Mouse (Mus musculus): Measurements from ENCODE around the gene Tbc1d22a.
"Not testable (repeated sequence)": the region's sequence is repeated elsewhere in the genome, so short reads cannot be mapped to it uniquely, and the experiment has no call there.

Tbc1d22a gene

DNA sequence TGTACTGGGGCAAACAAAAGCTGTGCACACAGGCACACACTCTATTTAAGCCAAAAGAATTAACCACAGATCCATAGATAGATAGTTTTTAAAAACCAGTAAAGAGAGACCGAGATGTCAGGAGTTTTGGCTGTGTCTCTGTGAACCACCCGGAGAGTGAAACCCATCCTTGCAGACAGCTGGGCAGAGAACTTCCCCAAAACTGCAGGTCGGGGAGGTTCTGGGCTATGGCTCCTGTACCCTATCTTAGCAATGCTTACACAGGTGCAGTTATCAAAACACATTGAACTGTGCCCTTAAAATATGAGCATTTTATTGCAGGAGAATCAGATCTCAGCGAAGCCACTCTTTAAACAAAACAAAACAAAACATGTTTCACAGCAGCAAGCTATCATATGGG, 33.8 kb upstream of the Tbc1d22a start:
- DNase-seq (ENCODE audit: extremely low read depth, low read depth, low spot score), result no peak

GRCm38 (mm10) chr15:86181321-86181720, 32.9 kb upstream of the Tbc1d22a start:
- not testable (repeated sequence) for DNase-seq (ENCODE audit: extremely low read depth, low read depth, low spot score)

DNA sequence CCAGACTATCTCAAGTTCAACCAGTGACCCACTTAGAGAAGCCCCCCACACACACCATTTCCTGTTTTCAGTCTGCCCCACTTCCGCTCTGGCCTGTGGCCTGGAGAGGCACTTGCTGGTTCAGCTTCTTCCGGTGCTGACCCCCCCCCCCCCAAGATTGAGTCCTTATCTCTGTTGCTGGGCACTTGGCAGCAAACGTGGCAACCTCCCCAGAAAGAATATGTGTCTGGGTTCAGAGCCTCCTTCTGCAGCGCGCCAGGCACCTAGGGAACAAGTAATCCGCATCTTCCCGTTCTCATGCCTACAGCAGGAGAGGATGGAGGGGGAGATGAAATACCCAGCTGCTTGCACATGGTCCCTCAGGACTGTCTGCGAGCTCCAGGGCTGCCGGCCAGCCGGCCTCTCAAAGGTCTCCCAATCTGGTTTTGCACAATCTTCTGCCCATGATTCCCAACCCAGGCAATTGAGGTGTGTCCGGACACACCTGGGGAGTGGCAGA, 32.3 kb upstream of the Tbc1d22a start:
- no peak for DNase-seq (ENCODE audit: extremely low read depth, low read depth, low spot score)

- no peak for DNase-seq (ENCODE audit: extremely low read depth, low read depth, low spot score)
Measured at GRCm38 (mm10) chr15:86182646-86183045, 31.6 kb upstream of the Tbc1d22a start.

- no peak for DNase-seq (ENCODE audit: extremely low read depth, low read depth, low spot score)
Measured at GRCm38 (mm10) chr15:86183484-86183883, 30.8 kb upstream of the Tbc1d22a start.

GRCm38 (mm10) chr15:86184071-86184470, 30.2 kb upstream of the Tbc1d22a start:
- DNase-seq (ENCODE audit: extremely low read depth, low read depth, low spot score), result no peak

DNA sequence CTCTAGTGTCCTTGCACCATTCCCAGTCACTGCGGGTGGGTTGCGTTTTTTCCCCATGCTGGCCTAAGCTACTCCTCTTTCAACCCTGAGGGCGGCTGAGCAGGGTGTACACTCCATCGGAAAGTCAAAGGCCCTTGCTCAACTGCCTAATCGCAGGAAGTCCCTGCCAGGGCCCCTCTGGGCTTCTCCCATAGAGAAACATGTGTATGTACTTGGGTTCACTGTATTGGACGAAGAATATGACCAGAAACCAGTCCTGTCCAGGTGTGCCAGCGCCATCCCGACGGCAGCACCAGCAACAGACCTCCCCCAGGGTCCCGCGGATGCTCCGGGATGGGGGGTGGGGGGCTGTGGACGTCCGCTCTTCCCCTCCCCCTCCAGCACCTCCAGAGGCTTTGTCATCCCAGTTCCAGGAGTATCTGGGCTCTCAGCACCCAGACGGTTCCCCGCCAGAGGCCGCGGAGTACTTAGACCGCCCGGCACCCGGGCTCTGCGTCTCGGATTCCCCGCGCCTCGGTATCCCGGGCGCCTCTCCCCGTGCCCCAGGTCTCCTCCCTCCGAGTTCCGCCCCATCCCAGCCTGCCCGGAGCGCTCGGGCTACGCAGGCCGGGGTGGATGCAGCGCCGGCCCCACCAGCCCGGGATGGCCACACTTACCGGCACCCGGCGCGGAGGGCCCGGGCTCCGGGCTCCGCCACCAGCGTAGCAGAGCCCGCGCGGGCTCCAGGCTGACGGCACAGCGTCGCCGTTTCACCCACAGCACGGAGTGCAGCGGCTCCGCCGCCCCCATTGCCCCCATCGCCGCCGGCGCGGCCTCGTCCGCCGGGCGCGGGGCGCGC, 29.2 kb upstream of the Tbc1d22a start:
- no peak for DNase-seq (ENCODE audit: extremely low read depth, low read depth, low spot score)

- no peak for DNase-seq (ENCODE audit: extremely low read depth, low read depth, low spot score)
Measured at GRCm38 (mm10) chr15:86185689-86186569, 28.3 kb upstream of the Tbc1d22a start, which contains the start of gene Cerk. Gene Cerk (minus strand): TSS chr15:86186141.

DNA sequence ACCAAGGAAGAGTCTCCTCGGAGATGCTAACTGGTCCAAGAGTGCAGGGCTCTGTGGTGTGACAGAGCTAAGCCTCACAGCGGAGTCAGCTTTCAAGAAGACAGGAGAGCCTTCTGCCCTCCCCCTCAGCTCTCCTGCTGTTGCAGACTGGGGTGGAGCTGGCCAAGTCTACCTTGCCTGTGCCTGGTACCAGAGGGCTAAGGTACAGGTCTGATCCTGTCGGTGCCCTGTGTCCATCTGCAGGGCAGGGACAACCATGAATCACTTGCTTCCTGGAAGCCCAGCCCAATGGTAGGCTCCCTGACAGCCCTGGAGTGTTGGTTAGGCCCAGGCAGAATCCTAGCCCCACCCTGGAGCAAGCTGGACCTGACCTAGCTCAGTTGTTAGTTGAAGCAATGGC, 27.6 kb upstream of the Tbc1d22a start:
- DNase-seq (ENCODE audit: extremely low read depth, low read depth, low spot score), result no peak

- DNase-seq (ENCODE audit: extremely low read depth, low read depth, low spot score), result no peak
Measured at GRCm38 (mm10) chr15:86188186-86188585, 26.1 kb upstream of the Tbc1d22a start.

- no peak for DNase-seq (ENCODE audit: extremely low read depth, low read depth, low spot score)
Measured at GRCm38 (mm10) chr15:86188746-86189470, 25.4 kb upstream of the Tbc1d22a start.

- no peak for DNase-seq (ENCODE audit: extremely low read depth, low read depth, low spot score)
Measured at GRCm38 (mm10) chr15:86190387-86190786, 23.9 kb upstream of the Tbc1d22a start.

DNA sequence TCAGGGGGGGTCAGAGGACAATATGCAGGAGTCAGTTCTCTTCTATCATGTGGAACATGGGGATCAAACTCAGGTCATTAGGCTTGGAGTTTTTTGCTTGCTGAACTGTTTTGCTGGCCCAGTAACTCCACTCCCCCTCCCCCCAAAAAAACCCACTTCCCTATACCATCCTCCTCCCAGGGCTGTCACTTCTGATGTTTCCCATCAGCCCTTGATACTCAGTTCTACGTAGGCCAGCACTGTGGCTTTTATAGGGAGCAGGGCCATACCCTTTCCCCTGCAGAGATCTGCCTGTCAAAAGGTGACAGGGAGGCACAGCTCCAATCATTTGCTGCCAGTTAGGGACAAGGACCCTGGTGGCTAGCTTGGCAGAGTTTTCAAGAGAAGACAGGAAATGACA, 22.8 kb upstream of the Tbc1d22a start:
- no peak for DNase-seq (ENCODE audit: extremely low read depth, low read depth, low spot score)

DNA sequence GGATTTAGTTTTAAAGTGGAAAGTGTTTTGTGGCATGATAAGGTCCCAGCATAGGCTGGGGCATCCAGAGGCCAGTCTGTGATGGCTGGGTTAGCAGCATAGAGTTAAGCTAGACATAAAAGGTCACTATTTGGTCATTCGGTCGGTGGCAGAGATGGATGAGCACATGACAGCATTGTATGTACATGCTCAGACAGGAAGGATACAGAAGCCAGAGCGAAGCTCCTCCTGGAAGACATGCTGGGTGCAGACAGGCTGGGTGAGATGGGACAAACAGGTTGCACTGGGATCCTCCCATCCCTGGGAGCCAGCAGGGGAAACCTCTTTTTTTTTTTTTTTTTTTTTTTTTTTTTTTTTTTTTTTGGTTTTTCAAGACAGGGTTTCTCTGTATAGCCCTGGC, 22.3 kb upstream of the Tbc1d22a start:
- no peak for DNase-seq (ENCODE audit: extremely low read depth, low read depth, low spot score)

- not testable (repeated sequence) for DNase-seq (ENCODE audit: extremely low read depth, low read depth, low spot score)
Measured at GRCm38 (mm10) chr15:86194676-86195453, 19.4 kb upstream of the Tbc1d22a start.

DNA sequence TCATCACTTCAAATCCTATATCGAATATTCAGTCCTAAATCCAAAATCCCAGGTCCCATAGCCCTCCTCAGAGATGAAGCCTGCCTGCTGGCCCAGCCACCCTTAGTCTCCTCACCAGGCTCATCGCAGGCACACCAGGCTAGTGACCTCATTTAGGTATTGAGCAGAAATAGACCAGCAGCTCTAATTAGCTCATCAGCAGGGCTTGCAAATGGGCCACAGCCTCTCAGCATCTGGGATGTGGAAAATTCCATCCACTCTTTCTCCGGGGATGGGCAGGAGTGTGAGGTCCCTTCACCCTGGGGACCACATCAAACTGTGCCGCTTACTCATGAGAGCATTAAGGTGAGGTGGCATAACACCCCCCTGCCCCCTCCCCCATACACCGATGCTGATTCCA, 15.2 kb upstream of the Tbc1d22a start:
- DNase-seq (ENCODE audit: extremely low read depth, low read depth, low spot score), result no peak

DNA sequence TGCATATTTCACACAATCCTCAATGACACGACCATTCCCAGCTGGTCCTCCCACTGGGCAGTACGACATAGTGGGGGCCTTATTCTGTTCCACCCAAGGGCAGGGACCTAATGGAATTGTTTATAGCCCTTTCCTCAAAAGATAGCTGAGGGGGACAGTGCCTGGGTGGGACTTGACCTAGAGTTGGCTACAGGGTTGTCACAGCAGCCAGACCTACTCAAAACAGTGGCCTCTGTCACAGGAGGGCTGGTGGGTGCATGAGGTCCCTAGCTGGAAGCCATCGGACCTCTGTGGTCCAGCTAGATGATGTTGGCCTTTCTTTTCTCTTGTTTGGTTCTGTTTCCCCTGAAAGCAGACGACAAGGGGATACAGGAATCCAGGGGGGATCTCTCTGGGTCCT, 14.8 kb upstream of the Tbc1d22a start:
- no peak for DNase-seq (ENCODE audit: extremely low read depth, low read depth, low spot score)

- DNase-seq (ENCODE audit: extremely low read depth, low read depth, low spot score), result no peak
Measured at GRCm38 (mm10) chr15:86200169-86200568, 14.1 kb upstream of the Tbc1d22a start.

DNA sequence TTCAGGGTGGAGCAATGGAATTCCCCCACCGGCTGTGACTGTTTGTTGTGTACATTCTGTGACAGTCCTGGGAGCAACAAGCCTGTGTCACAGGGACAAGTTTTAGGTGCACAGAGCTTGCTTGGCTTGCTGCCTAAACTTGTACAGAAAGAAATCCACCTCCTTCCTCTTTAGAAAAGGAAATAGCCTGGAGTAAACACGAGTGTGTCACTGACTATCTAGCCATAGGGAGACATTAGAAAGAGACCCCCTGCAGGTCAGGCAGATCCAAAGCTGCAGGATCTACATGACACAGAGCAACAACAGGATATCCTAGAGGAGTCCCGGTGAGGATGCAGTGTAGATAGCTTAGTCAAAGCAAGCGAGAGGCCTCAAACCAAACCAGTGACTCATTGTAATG, 13.2 kb upstream of the Tbc1d22a start:
- DNase-seq (ENCODE audit: extremely low read depth, low read depth, low spot score), result no peak

GRCm38 (mm10) chr15:86201696-86202330, 12.4 kb upstream of the Tbc1d22a start:
- no peak for DNase-seq (ENCODE audit: extremely low read depth, low read depth, low spot score)
